Mouse (Mus musculus) retina, adult 2 months (tissue): ENCODE data around the gene Trim29.
A peak's percentile ranks its signal among the peaks of the same experiment; 100 is the strongest.

Experiments
- DNase-seq: peaks from one replicate; pipeline ENCODE4 v3.0.0-alpha.2; 2012; ENCODE audit warnings: low read depth, low spot score

Trim29 gene

DNA sequence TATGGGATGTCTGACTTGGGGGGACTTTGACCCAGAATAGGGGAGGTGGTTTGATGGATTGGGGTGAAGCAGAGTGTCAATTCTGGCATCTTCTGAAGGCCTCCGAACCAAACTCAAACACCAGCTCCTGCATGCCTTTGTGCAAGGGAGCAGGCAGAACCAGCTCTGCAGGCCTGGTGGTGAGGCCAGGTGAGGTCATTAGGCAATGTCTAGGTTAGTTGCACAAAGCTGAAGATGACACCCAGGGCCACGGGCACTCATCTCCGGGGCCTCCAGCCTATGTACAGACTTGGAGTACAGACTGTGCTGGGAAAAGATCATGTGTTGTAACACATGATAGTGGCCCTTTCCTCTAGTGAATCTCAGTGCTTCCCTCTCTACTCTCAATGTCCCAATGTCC is 3.2 kb downstream of the Trim29 start:
- DNase-seq = no peak

DNA sequence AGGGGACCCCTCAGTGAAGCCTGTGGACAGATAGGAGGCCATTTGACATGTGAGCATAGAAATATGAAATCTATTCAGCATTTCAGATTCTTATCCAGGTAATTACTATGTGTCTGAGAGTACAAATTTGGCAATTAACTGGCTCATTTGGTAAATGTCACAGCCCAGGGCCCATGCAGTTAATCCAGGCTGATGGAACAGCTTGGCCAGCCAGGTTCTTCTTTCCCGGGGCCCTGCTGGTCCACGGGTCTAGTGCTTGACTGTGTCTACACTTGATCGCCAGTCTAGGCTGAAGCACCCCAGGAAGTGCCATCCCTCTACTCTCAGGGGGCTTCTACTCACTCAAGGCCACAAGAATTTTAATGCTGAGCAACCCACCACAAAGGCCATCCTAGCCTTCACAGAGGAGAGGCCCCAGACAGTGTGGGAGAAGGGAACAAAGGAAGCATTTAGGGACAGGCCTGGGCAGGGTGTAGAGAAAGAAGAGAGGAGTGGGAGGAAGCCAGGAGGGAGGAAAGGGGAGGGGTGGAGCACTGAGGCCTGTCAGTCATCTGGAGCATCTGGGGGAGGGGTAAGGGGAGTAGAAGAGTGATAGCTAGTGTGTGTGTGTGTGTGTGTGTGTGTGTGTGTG is 4.8 kb downstream of the Trim29 start:
- no peak for DNase-seq

DNA sequence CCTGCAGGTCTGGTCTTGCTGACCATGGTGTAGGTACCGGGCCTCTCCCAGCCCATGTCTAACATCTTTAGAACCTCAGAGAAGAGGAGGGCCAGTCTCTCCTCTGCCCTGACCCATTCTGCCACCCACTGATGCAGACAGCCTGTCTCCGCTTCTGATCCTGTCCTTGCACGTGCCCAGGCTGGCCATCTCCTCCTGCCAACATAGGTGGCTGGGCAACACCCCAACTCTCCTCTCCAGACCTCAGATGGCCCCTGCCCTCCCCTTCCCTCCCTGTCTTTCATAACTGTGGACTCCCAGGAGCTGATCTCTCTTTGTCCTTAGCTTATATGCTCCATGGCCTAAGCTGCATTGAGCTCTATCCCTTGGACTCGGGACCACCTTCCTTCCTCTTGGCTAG is 5.8 kb downstream of the Trim29 start:
- DNase-seq = no peak

DNA sequence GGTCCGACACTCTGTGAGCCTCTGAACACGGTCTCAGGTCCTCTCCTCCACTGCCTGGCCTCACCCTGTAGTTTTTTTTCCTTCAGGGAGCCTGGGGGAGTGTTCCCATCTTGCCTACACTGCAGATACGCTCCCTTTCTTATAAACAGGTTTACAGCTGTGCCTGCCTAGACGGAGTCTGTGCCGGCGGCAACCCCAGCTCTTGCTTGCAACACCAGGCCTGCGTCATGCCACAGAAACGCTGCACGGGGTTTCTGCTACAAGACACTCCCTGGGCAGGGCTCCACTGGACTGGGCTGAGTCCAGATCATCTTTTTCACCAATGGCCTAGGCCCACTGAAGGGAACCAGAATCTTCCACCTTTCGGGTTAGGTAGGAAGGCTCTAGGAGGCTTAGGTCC is 8.0 kb downstream of the Trim29 start:
- no peak for DNase-seq

DNA sequence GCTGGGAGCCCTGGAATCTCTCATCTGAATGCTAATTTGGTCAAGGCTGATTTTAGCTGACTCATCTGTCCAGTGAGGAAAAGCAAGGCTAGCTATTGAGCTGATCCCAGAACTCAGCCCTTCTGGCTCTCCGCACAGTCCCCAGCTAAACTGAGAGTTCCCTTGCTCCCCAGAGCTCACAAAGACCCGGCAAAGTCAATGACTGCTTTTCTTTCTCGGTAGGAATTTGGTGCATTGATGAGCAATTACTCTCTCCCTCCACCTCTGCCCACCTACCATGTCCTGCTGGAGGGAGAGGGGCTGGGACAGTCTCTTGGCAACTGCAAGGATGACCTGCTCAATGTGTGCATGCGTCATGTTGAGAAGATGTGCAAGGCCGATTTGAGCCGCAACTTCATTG is 11.3 kb downstream of the Trim29 start:
- DNase-seq = no peak

DNA sequence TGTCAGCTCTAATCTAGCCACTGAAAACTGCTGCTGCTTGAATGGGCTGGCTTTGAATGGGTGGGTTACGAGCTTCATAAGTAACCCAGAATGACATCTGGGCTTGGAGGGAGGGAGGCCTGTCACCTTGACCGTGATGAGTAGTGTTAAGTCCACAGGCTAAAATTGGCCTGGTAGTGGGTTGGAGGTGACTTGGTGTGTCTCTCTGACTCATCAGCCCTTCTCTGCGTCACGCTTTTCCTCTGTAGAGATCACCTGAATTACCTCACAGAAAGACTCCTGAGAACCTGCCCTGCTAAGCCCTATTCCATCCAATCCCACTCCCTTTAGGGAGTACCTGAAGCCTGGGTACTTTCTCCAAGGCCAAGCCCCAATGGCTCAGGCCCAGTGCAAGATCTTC is 12.0 kb downstream of the Trim29 start:
- no peak for DNase-seq

DNA sequence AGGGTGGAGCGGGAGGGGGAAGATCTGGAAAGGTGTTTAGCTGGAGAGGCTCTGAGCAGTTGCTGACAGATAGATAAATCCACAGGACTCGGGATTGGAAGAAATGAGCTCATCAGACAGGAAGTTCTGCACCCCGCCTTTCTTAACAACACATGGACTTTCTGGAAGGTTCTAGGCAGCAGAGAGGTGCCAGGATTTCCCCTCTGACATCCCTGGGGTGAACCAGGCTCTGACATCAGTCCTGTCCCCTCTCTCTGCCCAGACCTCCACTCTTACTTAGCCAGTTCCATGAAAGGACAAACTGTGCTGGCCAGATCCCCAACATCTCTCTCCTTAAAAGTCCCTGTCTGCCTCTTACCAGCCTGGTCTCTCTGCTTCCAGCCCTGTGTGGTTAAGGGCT is 14.8 kb downstream of the Trim29 start:
- DNase-seq = no peak

DNA sequence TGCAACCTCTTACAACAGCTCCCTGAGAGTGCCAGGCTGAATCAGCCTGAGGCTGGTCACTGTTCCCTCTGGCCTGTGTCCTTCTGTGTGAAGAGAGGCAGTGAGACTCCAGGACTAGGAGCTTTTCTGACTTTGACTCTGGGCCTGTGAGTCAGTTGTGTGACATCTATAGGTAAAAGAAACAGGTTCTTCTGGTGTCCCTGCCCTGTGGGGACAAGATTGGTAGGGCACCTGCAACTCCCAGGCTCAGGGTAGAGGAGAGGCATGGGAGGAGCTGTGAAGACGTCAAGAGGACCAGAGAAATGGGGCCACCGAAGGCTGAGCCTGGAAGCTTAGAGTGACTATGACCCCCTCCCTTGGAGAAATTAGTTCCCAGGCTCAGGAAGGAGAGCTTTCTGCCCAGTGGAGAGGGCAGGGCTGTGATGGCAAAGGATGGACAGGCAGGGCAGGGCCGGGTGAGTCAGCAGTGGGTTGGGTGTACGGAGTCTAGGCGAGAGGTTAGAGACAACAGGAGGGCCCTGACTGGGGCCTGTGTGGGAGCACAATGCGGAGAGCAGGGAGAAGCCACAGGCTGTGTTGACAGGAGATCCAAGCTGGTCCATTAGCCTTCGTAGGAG is 15.5 kb downstream of the Trim29 start:
- DNase-seq = no peak

DNA sequence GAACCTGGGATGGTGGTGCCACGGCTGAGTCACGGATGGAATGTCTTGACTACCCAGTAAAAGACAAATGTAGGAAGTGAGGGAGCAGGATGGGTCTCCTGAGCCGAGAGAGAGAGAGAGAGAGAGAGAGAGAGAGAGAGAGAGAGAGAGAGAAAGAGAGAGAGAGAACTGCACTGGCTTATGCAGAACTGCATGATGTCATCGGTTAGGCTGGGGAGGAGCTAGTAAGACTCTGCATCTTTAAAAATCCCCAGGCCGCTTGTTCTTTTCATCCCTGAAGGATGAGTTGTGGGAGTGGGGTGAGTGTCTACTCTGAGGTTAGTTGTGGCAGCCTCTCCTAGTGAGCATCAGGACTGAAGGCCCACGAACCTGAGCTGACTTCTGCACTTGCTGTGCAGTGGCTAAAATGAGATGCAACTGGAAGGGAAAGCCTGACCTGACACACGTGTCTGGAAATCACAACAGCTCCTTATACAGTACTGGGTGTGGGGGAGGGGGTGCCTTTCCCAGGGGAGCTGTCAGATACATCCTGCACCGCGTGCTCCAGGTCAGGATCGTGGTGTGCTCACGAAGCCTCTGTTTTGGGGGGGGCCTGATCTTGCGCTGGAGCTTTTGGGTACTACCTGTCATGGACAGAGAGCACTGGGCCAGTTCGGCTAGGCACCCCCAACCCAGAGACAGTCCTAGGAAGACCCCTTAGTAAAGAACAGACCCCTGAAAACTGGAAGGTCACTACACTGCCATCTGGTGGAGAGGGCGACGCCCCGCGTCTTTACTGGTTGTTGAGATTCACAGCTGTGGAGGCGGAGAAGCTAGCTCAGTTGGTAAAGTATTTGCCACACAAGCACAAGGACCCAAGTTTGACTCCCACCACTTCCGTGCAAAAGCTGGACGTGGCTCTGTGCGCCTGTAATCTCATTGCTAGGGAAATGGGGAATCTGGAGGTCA is 16.8 kb downstream of the Trim29 start:
- DNase-seq = no peak

DNA sequence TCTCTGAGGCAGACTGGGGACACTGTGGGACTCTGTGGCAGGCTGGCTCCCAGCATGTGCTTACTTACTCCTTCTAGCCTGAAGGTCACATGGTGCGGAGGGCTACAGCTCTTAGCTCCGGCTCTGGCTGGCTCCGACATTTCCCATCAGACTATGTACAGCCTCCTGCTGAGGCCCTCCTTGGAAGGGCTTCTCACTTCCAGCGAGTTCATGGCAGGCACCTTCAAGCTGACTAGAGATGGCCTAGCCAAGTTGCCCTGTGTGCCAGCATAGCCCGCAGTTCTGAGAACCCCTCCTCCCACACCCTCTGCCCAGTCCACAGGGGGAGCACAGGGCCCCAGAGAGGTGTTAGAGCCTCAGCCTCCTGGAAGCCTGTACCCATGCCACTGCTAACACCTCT is 19.8 kb downstream of the Trim29 start:
- DNase-seq = no peak

DNA sequence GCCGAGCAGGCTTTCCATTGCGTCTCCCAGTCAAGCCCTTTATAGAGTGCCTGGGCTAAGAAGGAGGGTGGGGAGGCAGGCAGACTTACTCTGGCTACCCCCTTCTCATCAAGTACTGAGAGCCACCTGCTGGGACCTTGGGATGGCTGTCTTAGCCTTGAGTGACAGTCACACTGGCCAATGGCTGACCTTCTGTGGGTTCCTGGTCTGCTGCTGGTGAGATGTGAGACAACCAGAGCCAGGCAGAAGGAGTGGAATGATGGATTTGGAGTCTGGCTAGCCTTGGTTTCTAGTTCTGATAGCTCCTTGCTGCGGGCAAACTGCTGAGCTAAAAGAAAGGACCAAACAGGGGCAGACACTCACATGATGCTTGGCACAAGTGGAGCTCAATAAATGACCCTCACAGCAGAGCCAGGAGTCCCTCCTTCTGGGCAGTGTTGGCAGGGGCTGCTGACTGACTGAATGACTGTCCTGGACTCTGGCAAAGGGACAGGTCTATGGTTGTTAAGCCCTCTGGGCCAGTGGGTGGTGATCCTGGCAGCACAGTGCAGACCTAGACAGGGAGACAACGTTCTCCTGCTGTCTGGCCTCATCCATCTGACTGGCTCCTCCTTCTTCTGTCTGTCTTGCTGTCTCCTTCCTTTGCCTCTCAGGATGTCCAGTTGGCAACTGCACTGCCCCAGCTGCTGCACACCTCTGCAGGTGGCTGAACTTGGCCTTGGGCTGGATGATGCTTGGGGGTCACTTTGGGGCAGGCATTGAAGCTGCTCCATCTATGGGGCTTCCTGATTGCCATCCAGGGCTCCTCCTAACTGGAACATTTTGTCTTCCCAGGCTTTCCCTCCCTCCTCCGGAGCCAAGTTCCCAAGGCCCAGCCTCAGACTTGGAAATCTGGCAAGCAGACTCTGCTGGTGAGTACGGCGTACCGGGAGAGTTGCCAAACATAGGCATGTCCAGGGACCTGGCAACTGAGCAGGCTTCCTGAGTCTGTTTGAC is 21.1 kb downstream of the Trim29 start:
- DNase-seq = no peak

DNA sequence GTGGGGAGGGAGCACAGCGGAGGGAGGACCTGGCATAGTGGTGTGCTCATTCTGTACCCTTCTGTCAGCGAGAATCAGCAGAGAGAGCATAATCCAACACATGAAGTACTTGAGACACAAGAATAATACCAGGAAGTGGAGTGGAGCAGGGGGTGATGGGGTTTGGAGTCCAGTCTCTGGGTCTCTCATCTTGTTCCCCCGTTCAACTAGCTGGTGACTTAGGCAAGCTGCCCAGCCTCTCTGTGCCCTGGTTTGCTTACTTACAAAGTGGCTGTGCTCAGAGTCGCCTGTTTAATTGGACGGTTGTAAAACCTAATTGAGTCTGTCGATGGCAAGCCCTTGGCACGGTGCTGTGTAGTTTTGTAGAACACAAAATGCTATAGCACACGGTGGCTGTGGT is 23.8 kb downstream of the Trim29 start:
- DNase-seq = no peak

DNA sequence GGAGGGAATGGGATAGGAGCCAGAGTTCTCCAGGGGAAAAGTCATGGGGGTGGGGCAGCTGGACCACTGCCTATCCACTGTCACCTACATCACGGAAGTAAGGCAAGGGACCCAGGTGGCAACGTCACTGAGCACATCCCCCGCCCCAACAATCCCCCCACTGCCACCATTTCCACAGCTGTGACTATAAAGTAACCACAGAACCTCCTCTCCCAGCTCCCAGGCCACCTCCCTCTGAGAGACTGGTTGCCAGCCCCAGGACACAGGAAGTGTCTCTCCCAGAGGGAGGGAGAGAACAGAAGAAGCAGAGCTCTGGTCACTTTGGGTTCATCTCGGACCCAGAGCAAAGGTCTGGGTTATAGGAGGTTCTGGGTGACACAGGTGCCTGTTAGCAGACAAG is 27.0 kb downstream of the Trim29 start:
- no peak for DNase-seq

DNA sequence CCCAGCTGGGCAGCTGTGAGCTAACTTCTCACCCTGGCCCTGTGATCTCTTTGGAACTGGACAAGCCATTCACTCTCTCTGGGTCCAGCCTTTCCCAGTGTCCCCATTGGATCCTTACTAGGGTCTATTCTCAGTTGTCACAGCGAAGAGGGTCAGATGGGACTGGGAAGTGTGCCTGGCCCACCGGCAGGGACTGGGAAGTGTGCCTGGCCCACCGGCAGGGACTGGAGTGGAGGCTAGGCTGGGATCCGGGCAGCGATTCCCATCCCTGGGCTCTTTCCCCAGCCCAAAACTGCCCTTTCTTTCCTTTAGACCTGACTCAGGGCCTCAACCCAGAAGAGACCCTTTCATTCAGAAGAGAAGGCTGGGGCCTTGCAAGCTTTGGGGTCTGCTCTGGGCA is 27.4 kb downstream of the Trim29 start:
- no peak for DNase-seq

DNA sequence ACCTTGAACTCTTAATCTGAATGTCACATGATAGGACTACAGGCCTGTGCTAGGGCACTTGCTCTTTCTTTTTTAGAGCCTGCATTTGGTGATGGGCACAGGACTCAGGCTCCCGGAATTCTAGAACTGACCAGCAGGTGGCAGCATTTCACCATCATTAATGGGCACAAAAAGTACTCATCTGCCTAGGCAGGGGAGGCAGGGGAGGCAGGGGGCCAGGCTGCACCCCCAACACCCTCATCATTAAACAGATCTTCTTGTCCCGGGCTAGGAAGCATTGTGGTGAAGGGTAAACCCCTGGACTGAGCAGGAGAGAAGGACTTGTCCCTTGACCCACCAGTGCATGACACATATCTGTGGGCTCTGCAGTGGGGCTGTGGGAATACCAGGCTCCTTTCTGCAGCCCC is 29.0 kb downstream of the Trim29 start:
- DNase-seq = peak; percentile 57

DNA sequence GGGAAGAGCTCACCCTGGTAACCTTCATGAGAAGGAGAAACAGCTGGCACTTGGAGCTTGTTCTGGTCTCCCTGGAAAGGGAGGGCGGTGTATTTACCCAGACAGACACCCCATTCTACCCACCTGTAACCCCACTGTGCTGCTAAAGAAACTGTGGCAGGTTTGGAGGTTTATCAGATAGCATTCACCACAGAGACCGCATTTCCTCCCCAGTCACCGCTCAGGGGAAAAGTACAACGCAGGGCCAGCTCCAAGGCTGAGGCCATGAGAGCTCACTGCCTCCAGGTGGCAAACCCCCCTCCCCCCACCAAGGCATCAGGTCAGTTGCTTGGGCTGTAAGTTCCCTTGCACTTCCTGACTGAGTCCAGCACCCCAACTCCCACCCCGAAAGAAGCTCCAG is 39.4 kb downstream of the Trim29 start:
- no peak for DNase-seq

DNA sequence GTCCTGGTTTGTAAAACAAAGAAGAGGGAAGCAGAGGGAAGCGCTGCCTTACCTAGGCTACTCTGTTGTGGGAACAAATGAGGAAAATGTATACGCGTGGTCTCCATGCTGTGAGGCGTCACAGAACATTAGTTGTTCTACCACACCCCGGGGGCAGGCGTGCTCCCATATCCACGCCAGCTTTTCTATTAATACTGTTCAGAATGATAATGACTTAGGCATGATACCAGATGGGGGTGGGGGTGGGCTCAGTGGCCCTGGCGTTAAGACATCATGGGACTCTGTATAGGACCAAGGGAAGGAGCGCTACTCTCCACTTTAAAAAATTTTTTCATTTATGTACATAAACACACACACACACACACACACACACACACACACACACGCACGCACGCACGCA is 40.4 kb downstream of the Trim29 start:
- no peak for DNase-seq

DNA sequence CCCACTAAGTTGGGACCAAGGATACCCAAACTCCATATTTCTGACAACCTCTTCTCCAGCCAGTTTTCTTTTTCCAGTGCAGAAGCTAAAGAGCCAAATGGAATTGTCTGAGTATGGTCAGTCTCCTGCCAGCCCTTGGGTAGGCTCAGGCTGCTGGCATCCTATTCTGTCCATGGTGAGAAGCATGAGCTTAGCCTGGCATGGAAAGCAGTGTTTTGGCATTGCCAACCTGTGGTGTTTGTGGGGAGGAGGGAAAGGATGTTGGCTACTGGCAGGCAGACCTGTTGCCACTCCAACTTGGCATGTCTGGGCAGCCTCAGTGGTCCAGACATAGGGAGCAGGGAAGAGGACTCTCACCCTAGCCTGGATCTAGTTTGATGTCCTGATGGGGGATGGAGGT is 46.4 kb downstream of the Trim29 start:
- no peak for DNase-seq

DNA sequence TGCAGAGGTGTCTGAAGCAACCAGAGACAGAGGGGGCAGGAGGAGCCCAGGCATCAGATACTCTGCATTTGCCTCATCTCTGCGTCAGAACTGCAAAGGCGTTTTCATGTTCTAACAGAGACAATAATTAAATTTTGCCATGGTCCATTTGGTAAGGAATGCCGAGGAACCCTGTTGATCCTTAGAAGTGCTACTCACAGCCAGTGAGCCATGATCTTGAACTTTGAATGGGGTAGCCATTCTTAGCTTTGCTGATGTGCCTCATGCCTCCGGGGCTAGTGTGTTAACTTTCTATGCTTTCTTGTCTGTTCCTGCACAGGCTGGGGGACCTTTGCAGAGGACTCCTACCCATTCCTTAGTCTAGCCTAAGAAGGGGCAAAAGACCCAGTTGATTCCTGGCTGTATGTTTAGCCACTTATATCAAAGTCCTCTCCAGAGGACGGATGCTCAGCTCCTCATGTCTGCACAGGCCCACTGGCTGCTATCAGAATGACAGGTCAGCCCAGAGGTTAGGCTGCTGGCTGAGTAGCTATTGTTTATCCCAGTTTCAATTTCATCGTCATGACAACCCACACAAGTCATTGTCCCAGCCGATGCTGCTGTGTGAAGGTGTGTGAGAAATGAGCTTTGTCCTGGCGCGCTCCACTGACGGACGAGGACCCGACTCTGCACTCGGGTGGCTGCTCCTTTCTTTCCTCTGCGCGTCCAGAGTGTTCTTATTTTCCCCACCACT is 48.1 kb downstream of the Trim29 start:
- DNase-seq = no peak

DNA sequence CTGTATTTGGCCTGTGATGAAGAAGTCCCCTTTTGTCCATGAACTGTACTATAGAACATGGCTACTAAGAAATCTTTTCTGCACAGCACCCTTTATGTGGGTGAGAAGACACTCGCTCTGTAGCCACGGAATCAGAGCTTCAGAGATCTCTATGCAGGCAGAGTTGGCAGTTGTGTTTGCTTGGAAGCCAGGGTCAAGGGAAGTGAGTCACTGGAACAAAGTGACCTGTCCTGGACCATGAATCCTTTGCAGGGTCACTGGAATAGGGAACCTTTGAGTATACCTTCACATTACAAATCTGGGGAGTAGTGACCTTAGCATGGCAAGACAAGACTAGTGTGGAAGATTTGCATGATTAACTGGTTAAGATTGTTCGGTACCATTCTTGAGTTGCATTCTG is 58.1 kb downstream of the Trim29 start:
- no peak for DNase-seq

DNA sequence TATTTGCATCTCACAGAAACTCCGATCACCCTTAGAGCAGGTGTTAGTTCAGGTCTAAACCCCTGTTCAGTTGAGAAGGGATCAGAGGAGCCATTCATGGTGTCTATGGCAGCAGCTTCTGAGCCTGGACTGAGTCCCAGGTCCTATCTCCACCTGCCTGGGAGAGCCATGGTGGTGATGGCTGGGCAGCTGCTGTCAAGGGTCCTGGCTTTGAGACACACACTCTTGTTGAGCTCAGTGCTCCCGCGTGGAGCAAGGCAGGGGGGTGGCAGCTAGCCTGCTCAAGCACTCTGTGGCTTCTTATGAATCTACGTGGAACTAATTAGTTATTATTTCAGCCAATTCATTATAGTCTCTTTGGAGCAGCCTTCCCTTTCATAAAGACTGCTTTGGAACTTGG is 73.2 kb downstream of the Trim29 start:
- no peak for DNase-seq
